Mouse (Mus musculus) intestine, embryonic 16.5 days (tissue): ENCODE results near the gene Lamb2. TPM values are rescaled to one million over a fixed set of nuclear protein-coding genes. Genes with fewer than 3 reads are reported as not detected.

Source experiments
- ATAC-seq: fragments of 200-750 bp; cut with Nextera tagmentation; 2 replicates; pipeline ENCODE4 v1.8.0; 2017; ENCODE audit warnings: moderate TSS enrichment, moderate library complexity
- H3K27ac ChIP-seq: fragments of 300-500 bp; sonication (generic); 2 replicates; pipeline ENCODE4 v1.5.1; 2014; ENCODE audit warnings: mild to moderate bottlenecking, low read length
- H3K27me3 ChIP-seq: fragments of 300-500 bp; sonication (generic); replicated peaks from 2 replicates; pipeline ENCODE4 v1.6.1; 2014; ENCODE audit warnings: low read length, control low read depth, mixed read lengths; ENCODE audit not compliant: control insufficient read depth, insufficient read depth
- H3K36me3 ChIP-seq: fragments of 300-500 bp; sonication (generic); 2 replicates; pipeline ENCODE4 v1.6.1; 2014; ENCODE audit warnings: low read length, control low read depth; ENCODE audit not compliant: control insufficient read depth, insufficient read depth
- H3K4me1 ChIP-seq: fragments of 300-500 bp; sonication (generic); 2 replicates; pipeline ENCODE4 v1.6.1; 2014; ENCODE audit warnings: low read length, control low read depth, mixed read lengths; ENCODE audit not compliant: control insufficient read depth, insufficient read depth
- H3K4me2 ChIP-seq: fragments of 300-500 bp; sonication (generic); 2 replicates; pipeline ENCODE4 v1.6.1; 2014; ENCODE audit warnings: low read depth, low read length, control low read depth
- H3K4me3 ChIP-seq: fragments of 300-500 bp; sonication (generic); 2 replicates; pipeline ENCODE4 v1.5.1; 2014; ENCODE audit warnings: mild to moderate bottlenecking, low read length
- H3K9ac ChIP-seq: fragments of 300-500 bp; sonication (generic); 2 replicates; pipeline ENCODE4 v1.6.1; 2014; ENCODE audit warnings: low read depth, low read length
- H3K9me3 ChIP-seq: fragments of 300-500 bp; sonication (generic); 2 replicates; pipeline ENCODE4 v1.6.1; 2016; ENCODE audit warnings: low read length, control low read depth; ENCODE audit not compliant: control insufficient read depth
- WGBS: fragments of 180-500 bp; shearing (Covaris S2); extraction: QIAGEN DNeasy Blood & Tissue Kit; methylation state at CpG from one replicate; pipeline ENCODE4 v1.1.7; 2014; 5-methylcytosine and 5-hydroxymethylcytosine counted together
- polyA plus RNA-seq: library from polyadenylated mRNA; unstranded; fragments of >200 nt; fragmentation: Nextera tagmentation; extraction: Ambion mirVana; gene quantifications from 2 replicates; pipeline ENCODE4 v1.2.1, GENCODE M21; 2015

Gene Lamb2
- polyA plus RNA-seq, 1 experiment from 2014 or later: 26.6 TPM

DNA sequence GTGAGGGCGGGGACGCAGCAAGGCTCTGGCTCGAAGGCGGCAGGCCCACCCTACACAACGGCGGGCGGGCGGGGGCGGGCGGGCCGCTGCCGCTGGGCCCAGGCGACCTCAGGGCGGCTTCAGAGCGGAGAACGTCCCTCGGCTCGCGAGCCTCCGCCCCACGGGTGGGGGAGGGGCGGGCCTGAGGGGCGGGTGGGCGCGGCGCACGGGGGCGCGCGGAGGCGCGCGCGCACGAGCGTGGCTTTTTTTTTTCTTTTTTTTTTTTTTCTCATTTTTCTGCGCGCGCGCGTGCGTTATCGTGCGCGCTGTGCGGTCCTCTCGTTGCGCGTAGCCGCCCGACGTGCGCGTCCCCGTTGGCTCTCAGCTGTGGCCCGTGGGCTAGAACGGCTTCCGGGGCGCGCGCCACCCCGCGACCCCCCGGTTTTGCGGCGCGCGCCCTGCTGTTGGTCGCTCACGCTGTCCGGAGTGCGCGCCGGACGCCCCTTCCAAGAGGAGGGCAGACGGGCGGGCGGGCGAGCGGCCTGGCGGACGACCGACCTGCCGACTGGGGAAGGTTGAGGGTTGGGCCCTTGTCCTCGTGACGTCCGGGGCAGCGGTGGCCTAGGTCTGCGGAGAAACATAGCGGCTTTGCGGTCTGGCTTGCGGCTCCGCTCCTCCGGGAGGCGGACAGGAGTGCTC lies 37.9 kb downstream of the Lamb2 start:
- WGBS: under 1% methylated on average over 71 of the region's 95 CpGs
- peaks cover 17% of the 10 kb centered on the region for H3K4me1 ChIP-seq

DNA sequence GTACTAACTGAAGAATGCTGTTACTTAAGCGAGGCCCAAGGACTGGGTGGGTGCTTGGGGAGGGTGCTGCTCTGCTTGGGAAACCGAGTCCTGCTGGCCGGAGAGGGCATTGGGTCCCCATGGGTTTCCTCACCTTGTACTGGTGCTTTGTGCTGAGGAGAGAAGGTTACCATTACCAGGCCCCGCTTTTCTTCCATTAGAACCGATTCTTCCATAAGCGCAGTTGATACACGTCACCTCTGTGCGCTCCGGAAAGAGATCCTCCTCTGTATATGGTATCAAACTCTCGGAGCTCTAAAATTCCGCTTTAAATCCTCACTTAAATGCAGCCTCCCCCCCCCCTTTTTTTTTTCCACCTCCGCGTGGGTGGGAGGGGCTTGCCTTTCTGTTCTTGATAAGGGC lies 38.4 kb downstream of the Lamb2 start:
- peak overlapping the region; percentile 56 for H3K4me2 ChIP-seq
- peak overlapping the region; percentile 94 for H3K9ac ChIP-seq
- H3K4me1 ChIP-seq: peaks cover 17% of the 10 kb centered on the region
- H3K27ac ChIP-seq: peak overlapping the region; percentile 98
- H3K4me3 ChIP-seq: peak overlapping the region; percentile 90
- no peaks in the 10 kb centered on the region for H3K9me3 ChIP-seq
- no peak; the same call in 1 of the 2 replicates for ATAC-seq
- WGBS: under 1% methylated on average over 13 of the region's 13 CpGs
- H3K36me3 ChIP-seq: peaks cover 15% of the 10 kb centered on the region
- H3K27me3 ChIP-seq: no peaks in the 10 kb centered on the region

More for the DNA sequence above, 37.9 kb downstream of the Lamb2 start:
- H3K9ac ChIP-seq: peak overlapping the region; percentile 94
- peak overlapping the region; percentile 98 for H3K27ac ChIP-seq
- peaks cover 20% of the 10 kb centered on the region for H3K36me3 ChIP-seq
- peak overlapping the region; percentile 56 for H3K4me2 ChIP-seq
- H3K4me3 ChIP-seq: peak overlapping the region; percentile 90
- ATAC-seq: peak; percentile 86
- no peaks in the 10 kb centered on the region for H3K9me3 ChIP-seq
- no peaks in the 10 kb centered on the region for H3K27me3 ChIP-seq

DNA sequence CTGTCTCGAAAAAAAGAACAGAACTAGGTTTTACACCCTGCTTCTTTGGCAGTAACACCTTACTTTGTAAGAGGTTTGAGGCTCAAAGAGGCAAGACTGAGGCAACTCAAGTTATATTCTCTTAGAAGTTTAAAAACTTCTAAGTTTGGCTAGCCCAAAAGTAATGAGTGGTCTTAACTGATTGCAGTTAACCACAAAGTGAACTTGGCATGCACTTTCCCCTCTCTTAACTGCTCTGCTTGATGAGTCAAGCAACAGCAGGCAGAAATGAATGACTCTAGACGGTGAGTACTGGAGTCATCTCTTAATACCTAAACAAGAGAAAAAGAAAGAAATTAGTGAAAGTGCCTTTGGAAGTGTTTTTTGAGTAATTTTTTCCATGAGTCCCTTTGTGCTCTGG lies 42.1 kb downstream of the Lamb2 start:
- 81% methylated on average over 2 of the region's 2 CpGs for WGBS
- no peak for ATAC-seq
- H3K36me3 ChIP-seq: no peaks in the 10 kb centered on the region

DNA sequence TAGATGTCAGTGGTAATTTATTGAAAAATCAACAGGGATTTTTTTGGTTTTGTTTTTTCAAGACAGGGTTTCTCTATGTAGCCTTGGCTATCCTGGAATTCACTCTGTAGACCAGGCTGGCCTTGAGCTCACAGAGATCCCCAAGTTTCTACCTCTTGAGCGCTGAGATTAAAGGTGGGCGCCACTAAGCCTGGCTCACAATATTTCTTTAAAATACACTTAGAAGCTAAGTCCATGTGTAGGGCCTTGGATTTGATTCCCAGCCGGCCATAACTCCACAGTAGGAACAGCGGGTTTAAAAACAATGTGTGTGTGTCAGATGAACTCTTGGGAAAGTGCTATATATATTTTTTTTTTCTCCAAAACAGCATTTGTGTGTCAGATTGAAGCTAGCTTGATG lies 43.8 kb downstream of the Lamb2 start:
- Histone ChIP-seq H3K27me3 (no peaks in the 10 kb centered on the region), H3K36me3 (no peaks in the 10 kb centered on the region), H3K27ac (no peak overlapping the region), H3K4me3 (no peak overlapping the region), H3K4me2 (no peak overlapping the region), H3K9ac (no peak overlapping the region), H3K9me3 (no peaks in the 10 kb centered on the region), H3K4me1 (peaks cover 10% of the 10 kb centered on the region)
- 95% methylated on average over 4 of the region's 4 CpGs for WGBS
- no peak for ATAC-seq

More for the DNA sequence above, 42.1 kb downstream of the Lamb2 start:
- H3K4me1 ChIP-seq: peaks cover 10% of the 10 kb centered on the region
- no peaks in the 10 kb centered on the region for H3K27me3 ChIP-seq
- H3K9me3 ChIP-seq: no peaks in the 10 kb centered on the region
- H3K9ac ChIP-seq: no peak overlapping the region
- H3K27ac ChIP-seq: no peak overlapping the region
- H3K4me2 ChIP-seq: no peak overlapping the region
- no peak overlapping the region for H3K4me3 ChIP-seq

DNA sequence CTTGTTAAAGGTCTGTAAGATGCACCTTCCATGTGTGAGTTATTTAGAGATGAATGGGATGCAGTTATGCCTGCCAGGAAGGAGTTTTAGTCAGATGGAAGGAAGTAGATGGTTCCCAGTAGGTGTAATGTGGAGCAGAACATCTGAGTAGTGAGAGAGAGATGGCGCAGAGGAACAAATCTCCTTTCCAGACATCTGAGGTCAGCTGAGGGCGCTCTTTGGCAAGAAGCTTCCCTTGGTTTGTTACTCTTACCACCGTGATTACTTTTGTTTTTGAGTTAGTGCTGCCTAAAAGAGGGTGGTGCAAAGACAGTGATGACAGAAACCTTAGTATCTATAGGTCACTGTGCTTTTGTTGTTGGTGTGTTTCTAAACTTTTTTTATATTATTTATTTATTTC lies 45.9 kb downstream of the Lamb2 start:
- WGBS: 83% methylated on average over 3 of the region's 3 CpGs
- no peaks in the 10 kb centered on the region for H3K9me3 ChIP-seq
- H3K4me2 ChIP-seq: no peak overlapping the region

GRCm38 (mm10) chr9:108530954-108531353 lies 51.4 kb downstream of the Lamb2 start:
- 89% methylated on average over 1 of the region's 1 CpGs for WGBS
- no peak overlapping the region for H3K4me2 ChIP-seq
- H3K9ac ChIP-seq: no peak overlapping the region
- no peak overlapping the region for H3K4me3 ChIP-seq
- ATAC-seq: no peak
- no peaks in the 10 kb centered on the region for H3K27me3 ChIP-seq
- H3K4me1 ChIP-seq: no peaks in the 10 kb centered on the region
- no peaks in the 10 kb centered on the region for H3K9me3 ChIP-seq
- H3K36me3 ChIP-seq: peaks cover 21% of the 10 kb centered on the region
- H3K27ac ChIP-seq: no peak overlapping the region

More for the DNA sequence above, 45.9 kb downstream of the Lamb2 start:
- no peak overlapping the region for H3K27ac ChIP-seq
- H3K4me1 ChIP-seq: no peaks in the 10 kb centered on the region
- no peak overlapping the region for H3K4me3 ChIP-seq
- peaks cover 4% of the 10 kb centered on the region; the same call in 1 of the 2 replicates for H3K36me3 ChIP-seq
- ATAC-seq: no peak
- no peaks in the 10 kb centered on the region for H3K27me3 ChIP-seq
- no peak overlapping the region for H3K9ac ChIP-seq

DNA sequence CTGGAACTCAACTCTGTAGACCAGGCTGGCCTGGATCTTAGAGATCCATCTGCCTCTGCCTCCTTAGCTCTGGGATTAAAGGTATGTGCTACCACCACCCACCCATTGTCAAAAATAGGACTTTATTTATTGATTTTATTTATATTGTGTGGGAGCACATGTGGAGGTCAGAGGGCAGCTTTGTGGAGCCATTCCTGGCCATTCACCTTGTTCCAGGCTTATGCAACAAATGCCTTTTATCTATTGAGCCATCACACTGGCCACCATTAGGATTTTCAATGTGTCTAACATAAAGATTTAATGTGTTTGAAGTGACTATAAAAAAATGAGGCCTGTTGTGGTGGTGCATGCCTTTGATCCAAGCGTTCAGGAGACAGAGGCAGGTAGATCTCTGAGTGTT lies 52.0 kb downstream of the Lamb2 start:
- peaks cover 21% of the 10 kb centered on the region for H3K36me3 ChIP-seq

More for the DNA sequence above, 52.0 kb downstream of the Lamb2 start:
- H3K9me3 ChIP-seq: no peaks in the 10 kb centered on the region
- WGBS: 85% methylated on average over 1 of the region's 1 CpGs
- no peak overlapping the region for H3K4me3 ChIP-seq
- no peak overlapping the region for H3K4me2 ChIP-seq
- no peaks in the 10 kb centered on the region for H3K27me3 ChIP-seq
- H3K27ac ChIP-seq: no peak overlapping the region
- H3K9ac ChIP-seq: no peak overlapping the region
- no peaks in the 10 kb centered on the region for H3K4me1 ChIP-seq
- ATAC-seq: no peak

Other genes starting within 250 kb of the Lamb2 start
- 67.9 and 76.8 TPM in 2 replicates for gene Dag1, start 215.8 kb upstream of the Lamb2 start, polyA plus RNA-seq
- gene Nicn1, start 189.3 kb upstream of the Lamb2 start, polyA plus RNA-seq: 24.6 and 29.1 TPM in 2 replicates
- gene Amt, start 182.9 kb upstream of the Lamb2 start, polyA plus RNA-seq: 15.5 TPM in 2 replicates
- 425 and 427 TPM in 2 replicates for gene Rhoa, start 173.6 kb upstream of the Lamb2 start, polyA plus RNA-seq
- 40.9 and 45.1 TPM in 2 replicates for gene Tcta, start 173.6 kb upstream of the Lamb2 start, polyA plus RNA-seq
- 1,298 and 1,315 TPM in 2 replicates for gene Gpx1, start 140.8 kb upstream of the Lamb2 start, polyA plus RNA-seq
- 84.4 and 92.1 TPM in 2 replicates for gene Usp4, start 131.9 kb upstream of the Lamb2 start, polyA plus RNA-seq
- 0.49 and 0.55 TPM in 2 replicates for gene 1700102P08Rik, start 86.9 kb upstream of the Lamb2 start, polyA plus RNA-seq
- gene Ccdc36, start 51.3 kb upstream of the Lamb2 start, polyA plus RNA-seq: 1.1 TPM in 2 replicates
- not detected in 2 replicates for gene BC048562, start 43.3 kb upstream of the Lamb2 start, polyA plus RNA-seq
- 49.2 and 53.5 TPM in 2 replicates for gene Ccdc71, start 19.2 kb upstream of the Lamb2 start, polyA plus RNA-seq
- gene Klhdc8b, start 18.2 kb upstream of the Lamb2 start, polyA plus RNA-seq: 44.7 and 49.6 TPM in 2 replicates
- gene Usp19, start 10.9 kb downstream of the Lamb2 start, polyA plus RNA-seq: 35.7 and 42.8 TPM in 2 replicates
- 111 and 118 TPM in 2 replicates for gene Qars, start 28.0 kb downstream of the Lamb2 start, polyA plus RNA-seq
- gene Qrich1, start 37.1 kb downstream of the Lamb2 start, polyA plus RNA-seq: 90.2 and 93.4 TPM in 2 replicates
- gene Impdh2, start 80.5 kb downstream of the Lamb2 start, polyA plus RNA-seq: 149 and 173 TPM in 2 replicates
- gene Ndufaf3, start 87.7 kb downstream of the Lamb2 start, polyA plus RNA-seq: 41.1 and 42.1 TPM in 2 replicates
- gene Dalrd3, start 90.2 kb downstream of the Lamb2 start, polyA plus RNA-seq: 100 and 115 TPM in 2 replicates
- gene Wdr6, start 99.0 kb downstream of the Lamb2 start, polyA plus RNA-seq: 60.7 and 64.4 TPM in 2 replicates
- gene P4htm, start 117.9 kb downstream of the Lamb2 start, polyA plus RNA-seq: 4.5 and 5.0 TPM in 2 replicates
- gene Arih2, start 169.7 kb downstream of the Lamb2 start, polyA plus RNA-seq: 41.2 and 42.9 TPM in 2 replicates
- gene Slc25a20, start 182.4 kb downstream of the Lamb2 start, polyA plus RNA-seq: 111 and 117 TPM in 2 replicates
- 32.8 and 36.9 TPM in 2 replicates for gene Prkar2a, start 209.6 kb downstream of the Lamb2 start, polyA plus RNA-seq